Mouse (Mus musculus) ovary, postnatal 36 days (tissue): Measurements from ENCODE around the gene Unc80.

Experiments used
- DNase-seq: peaks from one replicate; pipeline ENCODE4 v3.0.0; 2022; ENCODE audit warnings: low spot score, mixed read lengths

The Unc80 gene

DNA sequence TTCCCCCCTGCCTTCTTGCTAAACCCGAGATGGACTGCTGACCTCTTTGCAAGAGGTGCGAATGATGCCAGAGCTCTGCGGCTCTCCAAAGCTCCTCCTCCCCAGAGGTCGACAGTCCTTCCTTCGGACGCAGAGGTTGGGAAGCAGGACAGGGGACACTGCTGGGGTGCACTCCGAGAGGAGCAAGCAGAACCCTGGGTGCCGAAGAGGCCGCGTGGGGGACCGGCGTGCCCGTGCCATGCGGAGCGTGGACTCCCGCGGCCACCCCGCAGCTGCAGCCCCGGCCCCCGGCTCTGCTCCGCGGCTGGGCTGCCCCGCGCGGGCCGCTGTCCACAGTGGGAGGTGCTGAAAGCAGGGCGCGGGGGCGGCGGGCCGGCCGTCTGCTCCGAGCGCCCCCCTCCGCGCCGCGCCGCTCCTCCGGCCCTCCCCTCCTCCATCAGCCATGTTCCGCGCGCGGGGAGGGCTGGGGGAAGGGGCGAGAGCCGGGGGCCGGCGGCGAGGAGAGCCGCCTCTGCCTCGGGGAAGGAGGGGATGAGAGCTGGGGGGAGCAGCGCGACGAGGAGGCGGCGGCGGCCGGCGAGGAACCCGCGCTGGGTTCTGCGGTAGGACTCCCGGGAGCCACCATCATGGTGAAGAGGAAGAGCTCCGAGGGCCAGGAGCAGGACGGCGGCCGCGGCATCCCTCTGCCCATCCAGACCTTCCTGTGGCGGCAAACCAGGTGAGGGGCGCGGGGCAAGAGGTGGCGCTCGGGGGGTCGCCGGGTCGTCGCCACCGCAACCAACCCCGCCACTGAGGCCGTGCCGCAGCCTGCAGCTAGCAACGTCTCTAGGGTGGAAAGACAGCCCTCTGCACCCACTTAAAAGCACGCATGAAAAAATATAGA lies at the start of gene Unc80:
TSS of gene Unc80 (plus strand) at position 547 of the 883 bp plus-strand sequence.
- peak; percentile 77 for DNase-seq

DNA sequence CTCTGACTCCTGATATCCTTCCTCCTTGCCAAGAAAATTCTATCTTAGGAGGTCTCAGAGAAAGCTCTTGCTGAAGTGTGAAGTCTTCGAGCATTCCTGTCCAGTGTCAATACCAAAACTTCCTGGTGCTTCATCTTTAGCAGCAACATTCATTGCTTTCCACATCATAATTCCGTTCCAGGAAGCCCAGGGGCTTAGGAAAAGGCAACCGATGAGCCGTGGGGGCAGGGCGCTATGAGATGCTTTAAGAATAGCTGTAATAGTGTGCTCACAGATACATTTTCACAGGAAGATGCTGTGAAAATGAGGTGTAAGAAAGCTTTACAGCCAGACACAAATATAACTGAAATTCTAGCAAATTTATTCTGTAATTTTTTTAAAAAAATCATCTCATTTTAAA lies 42.1 kb upstream of the Unc80 start:
- DNase-seq: no peak

DNA sequence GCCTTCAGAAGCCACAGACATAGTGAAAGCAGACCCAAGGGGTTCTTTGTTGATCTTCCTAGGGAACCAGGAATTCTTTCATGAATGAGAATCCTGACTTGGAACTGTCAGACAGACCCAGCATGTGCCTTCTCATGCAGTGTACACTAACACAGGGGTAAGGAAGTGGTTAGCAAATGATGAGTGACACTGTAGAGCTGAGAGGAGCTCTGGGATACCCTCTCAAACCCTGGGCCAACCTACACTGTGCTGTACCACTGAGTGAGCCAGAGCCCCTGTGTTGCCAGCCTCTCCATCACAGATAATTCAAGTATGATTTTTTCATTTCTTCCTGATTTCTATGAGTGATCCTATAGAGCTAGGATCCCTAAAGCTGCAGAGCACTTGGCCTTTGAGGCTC lies 37.2 kb upstream of the Unc80 start:
- DNase-seq: no peak

DNA sequence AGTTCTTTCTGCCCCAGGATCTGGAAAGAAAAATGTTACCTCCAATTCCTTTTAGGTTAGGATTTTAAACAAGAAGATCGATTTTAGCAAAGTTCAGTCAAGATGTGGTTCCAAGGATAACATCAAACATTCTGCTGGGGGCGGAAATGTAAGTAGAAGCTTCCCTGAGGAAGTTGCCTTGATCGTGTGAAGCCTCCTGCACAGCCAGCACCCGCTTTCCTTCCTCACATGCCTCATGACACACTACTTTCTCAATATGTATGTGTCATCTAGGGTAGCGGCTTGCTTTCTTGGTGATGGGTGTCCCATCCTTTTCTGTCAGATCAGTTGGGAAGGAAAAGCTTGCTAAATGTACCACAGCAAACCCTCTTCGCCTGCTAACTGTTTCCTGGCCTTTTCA lies 36.7 kb upstream of the Unc80 start:
- no peak for DNase-seq

DNA sequence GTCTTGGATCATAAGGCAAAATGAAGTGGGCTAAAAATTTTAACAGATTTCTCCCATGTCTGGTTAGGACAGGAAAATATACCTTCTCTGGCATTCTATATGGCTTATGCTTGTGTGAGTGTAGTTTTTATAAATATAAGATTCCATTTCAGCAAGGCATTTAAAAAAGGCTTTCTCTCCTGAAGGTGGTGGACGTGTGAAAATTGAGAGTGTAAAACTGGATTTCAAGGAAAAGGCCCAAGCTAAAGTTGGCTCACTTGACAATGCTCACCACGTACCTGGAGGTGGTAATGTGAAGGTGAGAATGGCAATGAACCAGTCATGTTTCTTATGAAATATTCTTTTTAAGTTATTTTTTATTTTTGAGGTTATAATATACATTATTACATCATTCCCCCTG lies 30.1 kb upstream of the Unc80 start:
- no peak for DNase-seq

DNA sequence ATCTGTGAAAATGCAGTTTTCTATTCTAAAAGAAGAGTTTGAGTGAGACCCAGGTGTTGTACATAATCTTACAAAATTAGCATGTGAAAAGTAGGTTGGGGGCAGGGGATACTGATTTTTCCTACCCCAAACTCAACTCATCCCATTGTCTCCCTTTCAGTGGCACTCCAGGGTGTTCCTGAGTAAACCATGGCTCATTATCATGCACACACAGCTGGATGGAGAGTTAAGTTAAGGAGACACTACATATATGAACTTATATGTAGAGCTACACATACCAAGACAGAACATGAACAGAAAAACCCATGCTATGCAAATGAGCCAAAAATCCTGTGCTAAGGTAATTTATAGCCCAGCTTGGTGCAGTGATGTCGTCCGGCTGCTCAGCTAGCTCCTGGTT lies 25.2 kb upstream of the Unc80 start:
- no peak for DNase-seq

DNA sequence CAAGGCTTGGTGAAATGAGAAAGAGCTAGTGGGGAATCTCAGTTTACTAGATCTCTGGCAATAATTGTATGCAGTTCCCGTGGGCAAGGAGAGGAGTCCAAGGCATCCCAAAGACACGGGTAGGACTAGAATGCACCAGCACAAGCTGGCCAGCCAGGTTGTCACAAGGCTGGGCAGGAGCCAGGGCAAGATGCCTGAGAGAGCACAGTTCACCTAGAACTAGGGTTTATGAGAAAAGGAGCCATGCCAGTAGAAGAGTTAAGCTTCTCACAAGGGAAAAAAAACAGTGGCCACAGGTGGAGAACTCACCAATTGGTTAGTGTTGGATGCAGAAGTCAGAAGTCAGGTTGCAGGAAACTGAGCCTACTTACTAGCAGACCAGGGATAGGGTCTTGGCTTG lies 18.7 kb upstream of the Unc80 start:
- DNase-seq: no peak

DNA sequence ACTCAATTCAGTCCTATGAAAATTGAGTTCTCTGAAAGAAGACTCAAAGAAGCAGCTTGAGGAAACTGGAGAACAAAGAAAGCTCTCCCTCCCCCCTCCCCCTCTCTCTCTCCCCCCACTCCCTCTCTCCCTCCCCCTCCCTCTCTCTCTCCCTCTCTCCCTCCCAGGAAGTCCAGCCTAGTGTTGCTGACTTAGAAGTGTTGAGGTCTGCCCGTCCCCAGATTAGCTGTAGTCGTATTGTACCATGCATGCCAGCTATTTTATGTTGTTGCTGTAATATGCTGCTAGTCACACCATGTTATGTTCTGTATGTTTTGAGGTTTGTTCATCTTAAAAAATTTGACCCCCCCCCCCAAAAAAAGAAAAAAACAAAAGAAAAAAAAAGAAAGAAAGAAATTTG lies 11.6 kb upstream of the Unc80 start:
- DNase-seq: no peak

DNA sequence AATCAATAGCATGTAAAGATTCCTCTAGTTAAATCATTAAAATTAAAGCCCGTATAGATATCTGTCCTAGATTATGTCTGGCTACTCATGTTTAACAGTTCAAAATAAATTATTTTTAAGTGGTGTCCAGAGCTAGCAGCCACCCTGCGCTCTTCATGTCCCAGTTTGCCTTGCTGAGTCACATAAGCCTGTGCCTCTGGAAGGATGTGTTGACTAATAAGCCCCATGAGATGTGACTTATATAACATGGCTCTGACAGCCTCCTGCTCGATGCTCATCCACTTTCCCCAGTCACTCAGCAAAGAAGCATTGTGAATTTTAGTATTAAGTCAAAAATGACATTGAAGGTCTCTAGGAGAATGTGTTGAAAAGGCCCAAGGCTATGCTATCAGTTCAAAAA lies 10.4 kb upstream of the Unc80 start:
- no peak for DNase-seq

DNA sequence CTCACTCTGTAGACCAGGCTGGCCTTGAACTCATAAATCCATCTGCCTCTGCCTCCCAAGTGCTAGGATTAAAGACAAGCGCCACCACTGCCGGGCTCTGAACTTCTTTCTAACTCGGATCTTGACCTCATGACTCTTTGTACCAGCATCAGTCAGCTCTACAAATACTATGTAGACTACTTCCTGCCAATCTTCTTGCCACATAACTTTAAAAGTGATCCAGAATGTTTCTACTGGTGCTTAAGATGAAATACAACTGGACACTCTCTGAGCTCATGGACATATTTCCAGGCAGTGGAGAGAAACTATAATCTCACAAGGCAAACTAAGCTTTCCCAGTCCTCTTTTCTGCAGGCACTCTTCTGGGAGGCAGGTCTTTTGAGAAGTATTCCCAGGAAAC lies 8.8 kb upstream of the Unc80 start:
- DNase-seq: no peak

DNA sequence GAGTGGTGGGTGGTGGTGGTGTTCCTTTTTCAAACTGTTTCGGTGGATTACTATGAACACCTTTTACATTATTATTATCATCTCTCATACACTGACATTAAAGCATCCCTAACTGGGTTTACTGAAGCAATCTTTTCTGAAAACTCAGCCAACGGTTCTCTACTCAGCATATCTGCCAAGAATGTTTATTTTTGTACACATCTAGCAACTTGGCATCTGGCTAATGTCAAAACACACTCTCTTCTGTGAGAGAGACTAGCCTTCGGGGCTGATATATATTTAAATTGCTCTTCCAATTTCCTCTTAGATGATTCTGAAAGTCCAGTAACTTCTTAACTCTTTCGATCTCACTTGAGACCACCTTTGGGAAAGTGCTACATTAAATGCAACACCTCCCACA lies 7.3 kb upstream of the Unc80 start:
- no peak for DNase-seq

DNA sequence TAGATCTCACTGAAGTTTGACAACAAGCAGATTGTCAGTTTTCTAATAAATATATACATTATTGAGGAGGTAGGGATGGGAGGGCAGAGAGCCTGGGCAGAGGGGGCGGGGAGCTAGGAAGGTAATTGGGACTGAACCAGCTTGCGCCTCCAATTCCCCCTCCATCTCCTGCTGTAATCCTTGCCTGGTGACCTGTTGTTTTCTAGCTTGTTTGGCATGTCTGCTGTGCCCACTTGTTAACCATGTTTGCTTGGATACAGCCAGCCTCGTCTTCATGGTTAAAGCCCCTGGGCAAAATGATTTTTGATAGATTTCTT lies 495 bp downstream of the Unc80 start:
- DNase-seq: no peak

DNA sequence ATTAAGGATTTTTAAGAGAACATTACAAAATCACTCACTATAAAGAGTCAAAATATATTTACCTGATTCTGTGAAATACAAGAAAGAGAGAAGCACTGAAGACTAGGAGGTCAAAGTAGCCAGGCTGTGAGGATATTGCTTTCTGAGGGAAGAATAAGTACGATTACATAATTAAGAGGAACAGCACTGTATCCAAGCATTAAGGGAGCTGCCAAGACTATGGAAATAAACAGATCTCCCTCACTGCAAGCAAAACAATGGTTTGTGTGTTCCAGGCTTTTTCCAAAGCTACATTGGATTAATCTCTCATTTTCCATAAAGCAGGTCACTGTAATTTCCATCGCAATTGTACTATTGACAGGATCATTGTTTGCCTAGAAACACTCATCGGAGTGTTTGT lies 14.6 kb downstream of the Unc80 start:
- no peak for DNase-seq

DNA sequence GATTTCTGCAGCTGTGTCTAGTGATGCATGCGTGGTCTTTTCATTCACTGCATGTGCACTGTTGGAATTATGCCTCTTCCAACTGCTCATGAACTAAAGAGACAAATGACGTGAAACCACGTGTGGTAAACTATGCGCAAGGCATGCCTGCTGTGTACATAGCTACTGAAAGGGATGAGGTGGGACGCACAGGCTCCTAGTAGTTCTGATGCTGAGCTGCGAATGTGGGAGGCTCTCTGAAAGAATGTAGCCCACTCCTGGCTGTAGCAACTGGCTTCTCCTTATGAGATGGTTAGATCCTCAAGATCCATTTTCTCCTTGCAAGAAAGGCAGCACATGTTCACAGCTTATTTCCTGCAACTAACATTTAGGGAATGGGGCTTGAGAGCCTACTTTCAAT lies 24.9 kb downstream of the Unc80 start:
- no peak for DNase-seq

DNA sequence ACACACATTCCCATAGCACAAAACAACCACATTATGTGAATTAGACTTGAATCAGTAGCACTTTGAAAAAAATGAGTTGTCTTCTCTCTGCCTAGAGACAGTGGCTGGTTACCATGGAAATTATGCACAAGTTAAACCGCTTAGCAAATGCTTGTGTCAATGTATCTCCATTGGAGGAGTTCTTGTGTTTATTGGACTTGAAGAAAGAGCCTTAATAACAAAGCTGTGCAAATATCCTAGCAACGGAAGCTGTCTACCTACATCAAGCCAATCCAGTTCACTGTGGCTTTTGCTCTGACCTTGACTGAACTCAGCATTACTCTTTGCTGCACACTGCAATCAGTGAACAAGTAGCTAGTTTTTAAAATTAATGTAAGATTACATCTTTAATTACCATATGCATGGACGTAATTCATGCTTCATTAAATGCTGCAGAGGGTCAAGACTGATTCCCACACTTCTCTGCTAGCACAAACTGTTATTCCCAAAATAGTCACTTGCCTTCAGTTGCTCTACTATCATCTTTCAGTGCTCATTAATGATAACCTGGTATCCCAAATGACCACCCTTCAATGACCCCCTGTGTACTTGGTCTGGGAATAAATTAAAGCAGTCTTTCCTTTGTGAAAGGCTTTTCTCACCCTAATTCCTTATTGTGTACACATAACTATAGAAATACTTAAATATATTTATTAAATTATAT lies 27.3 kb downstream of the Unc80 start:
- DNase-seq: no peak

DNA sequence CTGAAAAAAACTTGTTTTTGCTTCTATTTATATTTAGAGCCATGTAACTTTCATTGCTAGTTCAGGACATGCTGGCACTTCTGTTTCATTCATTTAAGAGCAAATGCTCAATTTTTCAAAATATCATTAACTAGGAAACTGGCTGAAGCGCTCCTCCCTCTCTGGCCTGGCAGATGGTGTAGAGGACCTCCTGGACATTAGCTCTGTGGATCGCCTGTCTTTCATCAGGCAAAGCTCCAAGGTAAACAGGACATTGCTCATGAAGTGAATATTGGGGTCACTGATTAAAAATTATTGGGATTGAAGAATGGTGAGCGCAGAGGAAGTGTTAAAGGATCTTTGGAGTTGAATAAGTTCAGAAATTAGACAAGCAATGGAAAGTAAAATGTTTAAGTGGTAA lies 82.6 kb downstream of the Unc80 start:
- DNase-seq: no peak

DNA sequence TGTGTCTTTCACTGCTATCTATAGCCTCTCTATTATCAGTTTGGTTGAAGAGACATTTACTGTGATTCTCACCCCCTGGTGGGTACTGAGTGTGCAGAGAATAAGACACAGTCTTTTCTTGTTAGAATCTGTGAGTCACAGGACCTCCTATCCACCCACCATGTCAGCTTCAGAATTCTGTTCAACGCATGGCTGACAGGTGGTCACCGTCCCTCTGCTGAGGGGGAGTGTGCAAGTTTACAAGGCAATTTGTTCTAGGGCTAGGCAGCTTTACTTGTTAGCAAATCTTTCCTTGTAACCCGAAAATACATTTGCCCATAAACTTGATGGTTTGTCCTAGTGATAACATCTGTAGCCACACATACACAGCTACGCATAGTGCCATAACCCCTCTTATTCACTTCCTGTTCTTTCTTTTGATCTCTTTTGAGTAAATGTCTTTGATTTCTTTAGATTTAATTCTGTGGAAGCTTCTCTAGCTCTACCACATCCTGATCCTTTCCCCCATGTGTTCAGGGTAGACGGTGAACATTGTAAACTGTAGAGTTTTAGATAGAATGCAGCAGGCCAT lies 84.3 kb downstream of the Unc80 start:
- DNase-seq: no peak

DNA sequence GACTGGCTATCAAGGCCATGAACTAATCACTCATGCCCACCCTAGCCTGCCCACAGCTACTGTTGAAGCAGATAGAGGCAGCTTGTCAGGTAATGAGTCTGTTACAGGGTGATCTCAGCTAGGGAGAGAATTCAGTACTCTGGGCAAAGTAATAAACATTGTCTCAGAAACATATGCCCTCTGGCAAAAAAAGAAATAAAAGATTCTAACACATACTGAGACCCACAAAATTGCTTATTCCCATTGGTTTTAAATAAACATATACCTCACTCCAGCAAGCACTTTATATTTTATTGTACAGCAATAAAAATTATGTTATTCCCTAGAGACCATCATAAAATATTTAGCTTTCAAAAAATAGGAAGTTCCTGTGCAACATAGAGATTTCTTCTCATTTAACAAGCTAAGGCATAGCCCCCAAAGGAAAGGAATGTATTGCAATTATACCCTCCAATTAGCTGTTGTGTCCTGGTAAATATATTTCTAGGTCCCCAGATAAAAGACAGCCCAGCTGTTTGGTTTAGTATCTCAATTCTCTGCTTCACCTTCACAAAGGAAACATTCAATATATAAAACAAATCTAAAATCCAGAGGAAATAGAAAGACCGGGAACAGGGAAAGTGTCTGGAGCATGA lies 93.6 kb downstream of the Unc80 start:
- DNase-seq: no peak

DNA sequence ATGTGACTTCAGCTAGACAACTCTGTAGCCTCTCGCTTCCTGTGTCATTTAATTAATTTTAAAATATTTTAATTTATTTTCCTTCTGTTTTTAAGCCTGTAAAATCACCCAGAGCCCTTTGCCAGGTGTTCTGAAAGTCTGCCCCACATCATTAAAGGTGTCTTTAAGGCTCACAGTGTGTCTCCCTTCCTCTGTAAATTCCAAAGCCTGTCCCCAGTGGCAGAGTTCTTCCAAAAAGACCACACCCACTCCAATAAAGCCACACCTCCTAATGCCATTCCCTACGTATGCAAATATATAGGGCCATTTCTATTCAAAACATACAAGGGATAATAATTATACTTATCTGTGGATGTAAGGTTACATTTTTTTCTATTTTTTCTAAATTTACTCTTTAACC lies 94.2 kb downstream of the Unc80 start:
- DNase-seq: no peak

DNA sequence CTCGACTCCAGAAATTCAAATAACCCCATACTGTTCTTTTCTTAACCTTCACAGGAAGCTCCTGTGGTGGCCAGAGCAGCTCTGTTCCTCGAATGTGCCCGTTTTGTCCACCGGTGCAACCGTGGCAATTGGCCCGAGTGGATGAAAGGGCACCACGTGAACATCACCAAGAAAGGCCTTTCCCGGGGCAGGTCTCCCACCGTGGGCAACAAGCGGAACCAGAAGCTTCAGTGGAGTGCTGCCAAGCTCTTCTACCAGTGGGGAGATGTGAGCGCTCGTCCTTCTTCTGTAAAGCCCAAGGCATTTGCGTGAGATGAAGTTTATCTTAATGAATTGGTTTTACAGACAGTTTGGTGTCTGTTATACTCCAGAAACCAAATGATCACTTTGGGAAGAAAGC lies 101.6 kb downstream of the Unc80 start:
- no peak for DNase-seq

DNA sequence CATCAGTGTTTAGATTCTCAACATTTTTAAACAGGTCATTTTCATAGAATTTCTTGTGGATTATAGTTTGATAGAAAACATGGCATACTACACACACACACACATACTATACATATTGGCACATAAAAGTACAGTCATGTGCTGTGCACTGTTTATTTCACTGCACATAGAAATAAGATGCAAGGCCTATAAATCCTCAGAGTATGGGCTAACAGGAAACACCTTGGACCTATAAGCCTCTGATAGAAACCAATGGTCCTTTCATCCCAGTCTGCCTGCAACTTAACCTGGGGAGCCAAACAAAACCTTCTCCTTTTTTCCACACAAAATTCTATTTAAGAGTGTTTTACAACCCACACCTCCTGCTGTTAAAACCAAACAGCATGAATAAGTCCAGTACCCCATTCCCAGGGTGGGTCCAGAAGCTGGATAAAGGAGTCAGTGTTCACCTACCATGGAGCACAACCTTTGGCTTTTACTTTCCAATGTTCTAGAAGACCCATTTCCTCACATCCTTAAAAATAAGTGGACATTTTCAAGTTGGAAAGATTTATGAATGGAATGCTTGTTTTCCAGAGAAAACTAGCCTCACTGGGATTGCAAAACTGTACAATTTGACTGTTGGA lies 129.1 kb downstream of the Unc80 start:
- DNase-seq: no peak

DNA sequence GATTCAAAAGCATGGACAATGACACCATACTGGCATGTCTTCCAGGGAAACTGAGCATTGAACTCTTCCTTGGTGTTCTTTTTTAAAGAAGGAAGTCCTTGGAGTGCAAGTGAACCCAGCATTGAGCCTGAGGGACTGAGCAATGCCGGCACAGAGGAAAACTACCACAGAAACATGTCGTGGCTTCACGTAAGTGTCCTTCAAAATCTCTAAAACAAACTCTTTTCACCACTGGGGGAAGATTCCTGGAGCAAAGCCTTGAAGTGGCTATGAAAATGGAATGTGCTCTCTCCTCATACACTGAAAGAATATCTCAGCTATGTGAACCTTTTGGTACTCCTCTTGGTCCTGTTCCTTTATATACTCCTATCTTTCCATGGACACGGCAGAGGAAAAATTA lies 140.1 kb downstream of the Unc80 start:
- DNase-seq: no peak

DNA sequence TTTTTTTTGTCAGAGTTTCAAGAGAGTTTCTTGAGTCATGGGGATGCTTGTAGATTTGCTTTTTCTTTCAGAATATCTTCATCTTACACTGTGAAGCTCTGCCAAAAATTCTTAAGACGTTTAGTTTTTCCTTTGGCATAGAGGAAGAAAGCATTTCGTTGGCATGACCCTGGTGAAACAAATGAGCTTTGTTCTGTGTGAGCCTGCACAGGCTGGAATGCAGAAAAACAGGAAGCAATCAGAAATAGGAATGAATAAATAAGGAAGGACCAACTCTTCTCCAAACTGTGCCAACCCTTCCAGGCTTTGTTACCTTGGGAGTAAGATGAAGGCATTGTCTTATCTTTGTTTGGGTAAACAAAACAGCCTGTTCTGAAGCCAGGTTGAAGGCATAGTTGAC lies 149.0 kb downstream of the Unc80 start:
- no peak for DNase-seq
